Mouse (Mus musculus): ENCODE measurements around the gene 6430531B16Rik. TPM values are rescaled to one million over a fixed set of nuclear protein-coding genes. Genes with fewer than 3 reads are reported as not detected.
A peak's percentile ranks its signal among the peaks of the same experiment; 100 is the strongest.

Gene 6430531B16Rik
- polyA plus RNA-seq, 1 experiment from 2014 or later: 0.29 TPM

DNA sequence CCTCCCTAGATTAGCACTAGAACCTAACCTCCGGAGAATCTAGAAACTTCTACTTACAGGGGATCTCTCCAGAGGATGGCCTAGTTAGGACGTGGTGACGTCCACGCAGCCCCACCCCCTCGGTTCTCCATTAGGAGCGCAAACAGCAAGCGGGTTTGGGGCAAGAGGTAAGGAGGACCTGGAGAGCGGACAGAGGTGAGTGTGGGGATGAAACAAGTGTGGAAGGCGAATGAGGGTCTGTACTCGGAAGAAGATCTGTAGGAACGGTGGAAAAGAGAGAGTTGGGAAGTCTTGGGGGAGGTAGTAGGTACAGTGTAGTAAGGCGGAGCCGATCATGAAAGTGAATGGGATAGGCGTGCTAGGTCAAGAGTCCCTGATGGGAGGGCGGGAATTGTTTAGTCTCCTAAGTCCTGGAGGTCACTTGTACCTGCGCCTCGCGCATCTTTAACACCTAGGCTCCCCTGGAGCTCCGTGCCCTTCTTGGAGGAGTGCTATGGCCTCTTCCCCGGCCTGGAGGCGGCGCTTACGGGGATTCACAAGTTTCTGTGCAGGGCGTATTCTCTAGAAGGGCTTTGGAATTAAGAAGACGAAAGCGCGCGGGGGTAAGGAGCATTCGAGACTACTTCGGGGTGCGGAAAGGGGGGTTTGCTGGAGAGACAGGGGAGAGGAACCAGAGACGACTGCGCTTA, 28.1 kb downstream of the 6430531B16Rik start:
- Histone ChIP-seq H3K9me3 (replicated peaks; ENCODE audit: control insufficient read depth, low read length) (no peaks in the 10 kb centered on the region), H3K4me2 (peak overlapping the region; percentile 93), H3K27me3 (ENCODE audit: control insufficient read depth, insufficient read depth, low read length) (peaks cover 24% of the 10 kb centered on the region), H3K4me3 (ENCODE audit: low read depth, low read length) (peak overlapping the region; percentile 61), H3K27ac (ENCODE audit: low read depth, low read length) (peak overlapping the region; percentile 41), H3K36me3 (ENCODE audit: control insufficient read depth, insufficient read depth, low read length) (no peaks in the 10 kb centered on the region), H3K9ac (ENCODE audit: low read depth, low read length) (peak overlapping the region; percentile 72), H3K4me1 (ENCODE audit: control insufficient read depth, insufficient read depth, low read length) (peaks cover 2% of the 10 kb centered on the region; the same call in 1 of the 2 replicates)
- peak; percentile 69 for ATAC-seq (replicated peaks; ENCODE audit: insufficient number of reproducible peaks, low FRiP score, low TSS enrichment)
- under 1% methylated on average over 33 of the region's 33 CpGs for WGBS (ENCODE audit: insufficient replicate concordance)

GRCm38 (mm10) chr7:139949893-139950282, 28.7 kb downstream of the 6430531B16Rik start:
- peak; percentile 56; the same call in 1 of the 2 replicates for ATAC-seq (replicated peaks; ENCODE audit: insufficient number of reproducible peaks, low FRiP score, low TSS enrichment)
- Histone ChIP-seq H3K27ac (ENCODE audit: low read depth, low read length) (peak overlapping the region; percentile 22), H3K4me3 (ENCODE audit: low read depth, low read length) (peak overlapping the region; percentile 61), H3K27me3 (ENCODE audit: control insufficient read depth, insufficient read depth, low read length) (peaks cover 26% of the 10 kb centered on the region), H3K4me1 (ENCODE audit: control insufficient read depth, insufficient read depth, low read length) (peaks cover 2% of the 10 kb centered on the region; the same call in 1 of the 2 replicates), H3K9ac (ENCODE audit: low read depth, low read length) (peak overlapping the region; percentile 72), H3K9me3 (replicated peaks; ENCODE audit: control insufficient read depth, low read length) (no peaks in the 10 kb centered on the region), H3K36me3 (ENCODE audit: control insufficient read depth, insufficient read depth, low read length) (no peaks in the 10 kb centered on the region), H3K4me2 (peak overlapping the region; percentile 93)
- WGBS (ENCODE audit: insufficient replicate concordance): under 1% methylated on average over 15 of the region's 15 CpGs

GRCm38 (mm10) chr7:139946032-139946431, 32.5 kb downstream of the 6430531B16Rik start:
- ATAC-seq (replicated peaks; ENCODE audit: insufficient number of reproducible peaks, low FRiP score, low TSS enrichment): no peak
- WGBS (ENCODE audit: insufficient replicate concordance): 28% methylated on average over 5 of the region's 5 CpGs
- no peak overlapping the region for H3K4me3 ChIP-seq (ENCODE audit: low read depth, low read length)

GRCm38 (mm10) chr7:139945516-139945915, 33.0 kb downstream of the 6430531B16Rik start:
- no peak overlapping the region for H3K27ac ChIP-seq (ENCODE audit: low read depth, low read length)
- peaks cover 2% of the 10 kb centered on the region; the same call in 1 of the 2 replicates for H3K4me1 ChIP-seq (ENCODE audit: control insufficient read depth, insufficient read depth, low read length)
- no peak overlapping the region for H3K9ac ChIP-seq (ENCODE audit: low read depth, low read length)
- WGBS (ENCODE audit: insufficient replicate concordance): 13% methylated on average over 5 of the region's 5 CpGs
- H3K9me3 ChIP-seq (replicated peaks; ENCODE audit: control insufficient read depth, low read length): no peaks in the 10 kb centered on the region
- no peak for ATAC-seq (replicated peaks; ENCODE audit: insufficient number of reproducible peaks, low FRiP score, low TSS enrichment)
- no peak overlapping the region for H3K4me3 ChIP-seq (ENCODE audit: low read depth, low read length)
- peaks cover 67% of the 10 kb centered on the region for H3K27me3 ChIP-seq (ENCODE audit: control insufficient read depth, insufficient read depth, low read length)
- H3K36me3 ChIP-seq (ENCODE audit: control insufficient read depth, insufficient read depth, low read length): no peaks in the 10 kb centered on the region
- H3K4me2 ChIP-seq: no peak overlapping the region

More at GRCm38 (mm10) chr7:139946032-139946431, 32.5 kb downstream of the 6430531B16Rik start:
- Histone ChIP-seq H3K27me3 (ENCODE audit: control insufficient read depth, insufficient read depth, low read length) (peaks cover 63% of the 10 kb centered on the region), H3K27ac (ENCODE audit: low read depth, low read length) (no peak overlapping the region), H3K4me2 (no peak overlapping the region), H3K9me3 (replicated peaks; ENCODE audit: control insufficient read depth, low read length) (no peaks in the 10 kb centered on the region), H3K36me3 (ENCODE audit: control insufficient read depth, insufficient read depth, low read length) (no peaks in the 10 kb centered on the region), H3K9ac (ENCODE audit: low read depth, low read length) (no peak overlapping the region), H3K4me1 (ENCODE audit: control insufficient read depth, insufficient read depth, low read length) (peaks cover 2% of the 10 kb centered on the region; the same call in 1 of the 2 replicates)

- Histone ChIP-seq H3K27me3 (ENCODE audit: control insufficient read depth, insufficient read depth, low read length) (peaks cover 76% of the 10 kb centered on the region), H3K4me2 (peak overlapping the region; percentile 66), H3K36me3 (ENCODE audit: control insufficient read depth, insufficient read depth, low read length) (no peaks in the 10 kb centered on the region), H3K4me3 (ENCODE audit: low read depth, low read length) (peak overlapping the region; percentile 35), H3K4me1 (ENCODE audit: control insufficient read depth, insufficient read depth, low read length) (peaks cover under 1% of the 10 kb centered on the region; the same call in 1 of the 2 replicates), H3K27ac (ENCODE audit: low read depth, low read length) (no peak overlapping the region), H3K9ac (ENCODE audit: low read depth, low read length) (no peak overlapping the region), H3K9me3 (replicated peaks; ENCODE audit: control insufficient read depth, low read length) (no peaks in the 10 kb centered on the region)
- ATAC-seq (replicated peaks; ENCODE audit: insufficient number of reproducible peaks, low FRiP score, low TSS enrichment): no peak
- WGBS (ENCODE audit: insufficient replicate concordance): 3% methylated on average over 68 of the region's 68 CpGs
Observed at GRCm38 (mm10) chr7:139944291-139945240, 34.0 kb downstream of the 6430531B16Rik start.

DNA sequence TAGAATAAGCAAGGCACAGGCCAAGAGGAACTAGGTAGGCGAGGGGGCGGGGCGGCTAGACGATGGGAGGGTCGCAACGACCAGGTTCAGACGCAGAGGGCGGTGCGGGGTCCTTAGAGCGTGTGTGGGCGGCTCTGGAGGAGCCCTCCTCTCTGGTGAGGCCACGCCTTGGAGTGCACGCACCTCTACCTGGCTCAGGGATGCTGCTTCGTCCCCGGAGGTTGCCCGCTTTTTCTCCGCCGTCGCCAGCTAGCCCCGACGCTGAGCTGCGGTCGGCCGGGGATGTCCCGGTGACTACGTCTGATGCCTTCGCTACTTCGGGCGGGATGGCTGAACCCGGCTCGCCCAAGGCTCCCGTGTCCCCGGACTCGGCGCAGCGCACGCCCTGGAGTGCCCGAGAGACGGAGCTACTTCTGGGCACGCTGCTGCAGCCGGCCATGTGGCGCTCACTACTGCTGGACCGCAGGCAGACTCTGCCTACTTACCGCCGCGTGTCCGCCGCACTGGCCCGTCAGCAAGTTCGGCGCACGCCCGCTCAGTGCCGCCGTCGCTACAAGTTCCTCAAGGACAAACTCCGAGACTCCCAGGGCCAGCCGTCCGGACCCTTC, 34.8 kb downstream of the 6430531B16Rik start, which contains the start of gene Utf1:
Utf1 (plus strand) TSS at position 116 of the 608 bp plus-strand sequence.
- Histone ChIP-seq H3K27ac (ENCODE audit: low read depth, low read length) (no peak within 1 kb of the TSS), H3K4me2 (peak within 1 kb of the TSS; percentile 66), H3K9ac (ENCODE audit: low read depth, low read length) (no peak within 1 kb of the TSS), H3K9me3 (replicated peaks; ENCODE audit: control insufficient read depth, low read length) (no peaks in the 10 kb centered on the region), H3K36me3 (ENCODE audit: control insufficient read depth, insufficient read depth, low read length) (no peaks in the 10 kb centered on the region), H3K4me1 (ENCODE audit: control insufficient read depth, insufficient read depth, low read length) (no peaks in the 10 kb centered on the region), H3K4me3 (ENCODE audit: low read depth, low read length) (peak within 1 kb of the TSS; percentile 35), H3K27me3 (ENCODE audit: control insufficient read depth, insufficient read depth, low read length) (peaks cover 80% of the 10 kb centered on the region)
- 2% methylated on average over 59 of the region's 59 CpGs for WGBS (ENCODE audit: insufficient replicate concordance)
- ATAC-seq (replicated peaks; ENCODE audit: insufficient number of reproducible peaks, low FRiP score, low TSS enrichment): no peak

- H3K9me3 ChIP-seq (replicated peaks; ENCODE audit: control insufficient read depth, low read length): no peaks in the 10 kb centered on the region
- H3K4me1 ChIP-seq (ENCODE audit: control insufficient read depth, insufficient read depth, low read length): no peaks in the 10 kb centered on the region
- ATAC-seq (replicated peaks; ENCODE audit: insufficient number of reproducible peaks, low FRiP score, low TSS enrichment): no peak
- 59% methylated on average over 16 of the region's 16 CpGs for WGBS (ENCODE audit: insufficient replicate concordance)
- no peak overlapping the region for H3K9ac ChIP-seq (ENCODE audit: low read depth, low read length)
- no peak overlapping the region for H3K4me2 ChIP-seq
- no peak overlapping the region for H3K27ac ChIP-seq (ENCODE audit: low read depth, low read length)
- peaks cover 76% of the 10 kb centered on the region for H3K27me3 ChIP-seq (ENCODE audit: control insufficient read depth, insufficient read depth, low read length)
- no peak overlapping the region for H3K4me3 ChIP-seq (ENCODE audit: low read depth, low read length)
- H3K36me3 ChIP-seq (ENCODE audit: control insufficient read depth, insufficient read depth, low read length): no peaks in the 10 kb centered on the region
Observed at GRCm38 (mm10) chr7:139940476-139941209, 37.9 kb downstream of the 6430531B16Rik start.

All from heart, embryonic 11.5 days (tissue).